ENCODE assay signal across 11 mouse cellular contexts in genomic region chr16:85704254-85705020, GRCm38 (mm10).
"Had no signal": no experiment of that assay in that cellular context is flagged by ENCODE, and none has a peak within 500 bp of the region (broad histone marks: within the 10 kb centered on the region; RNA-seq: fewer than 3 reads in every experiment).

No protein-coding gene starts in this region.

- H3K36me3 ChIP-seq: limb, embryonic 12.5 days; liver, embryonic 12.5 days; midbrain, embryonic 13.5 days had no signal

- H3K27ac ChIP-seq: layer of hippocampus, adult 2 months; limb, embryonic 12.5 days; liver, embryonic 12.5 days; midbrain, embryonic 13.5 days had no signal

- H3K9me3 ChIP-seq: limb, embryonic 12.5 days; liver, embryonic 12.5 days; midbrain, embryonic 13.5 days had no signal

- H3K4me1 ChIP-seq: limb, embryonic 12.5 days; liver, embryonic 12.5 days; midbrain, embryonic 13.5 days had no signal

- ATAC-seq: inflammation-experienced regulatory T-cells, adult 6 months; liver, embryonic 12.5 days; midbrain, embryonic 13.5 days had no signal

- DNase-seq: kidney, adult 2 months; kidney, postnatal 25 days; lung, postnatal 36 days; right cerebral cortex, adult 18-20 months; right cerebral cortex, postnatal 25 days; thymus, postnatal 36 days had no signal

- H3K9ac ChIP-seq: limb, embryonic 12.5 days; liver, embryonic 12.5 days; midbrain, embryonic 13.5 days had no signal

- H3K4me2 ChIP-seq: limb, embryonic 12.5 days; liver, embryonic 12.5 days; midbrain, embryonic 13.5 days had no signal

- H3K27me3 ChIP-seq: limb, embryonic 12.5 days; liver, embryonic 12.5 days; midbrain, embryonic 13.5 days had no signal

- H3K4me3 ChIP-seq: layer of hippocampus, adult 2 months; limb, embryonic 12.5 days; liver, embryonic 12.5 days; midbrain, embryonic 13.5 days had no signal
